ENCODE assay signal across 8 mouse cellular contexts in genomic region chr19:24900581-24901220, GRCm38 (mm10). TPM values are rescaled to one million over a fixed set of nuclear protein-coding genes. Genes with fewer than 3 reads are reported as not detected.
DNase-seq lines count a peak whose midpoint lies in the region; ATAC-seq and TF ChIP-seq lines count a peak whose summit lies in the region.

Foxd4 (minus strand) TSS chr19:24901197.

- no peaks in the 10 kb centered on the region for H3K36me3 ChIP-seq in liver, embryonic 13.5 days
- H3K36me3 ChIP-seq in stomach, postnatal 0 days (ENCODE audit: control insufficient read depth, insufficient read depth, low read length), result no peaks in the 10 kb centered on the region

- H3K4me2 ChIP-seq in liver, embryonic 13.5 days, result peak within 1 kb of the TSS; percentile 53
- H3K4me2 ChIP-seq in stomach, postnatal 0 days (replicated peaks; ENCODE audit: low read depth), result peak within 1 kb of the TSS; percentile 44

- no peaks in the 10 kb centered on the region for H3K9me3 ChIP-seq in liver, embryonic 13.5 days (replicated peaks)
- H3K9me3 ChIP-seq in stomach, postnatal 0 days (ENCODE audit: control insufficient read depth, low read length), result no peaks in the 10 kb centered on the region

- WGBS in liver, embryonic 13.5 days (ENCODE audit: insufficient replicate concordance), result 3% methylated on average over 27 of the region's 27 CpGs
- WGBS in stomach, postnatal 0 days, result 1% methylated on average over 25 of the region's 27 CpGs

- no peak within 1 kb of the TSS for H3K9ac ChIP-seq in liver, embryonic 13.5 days
- no peak within 1 kb of the TSS for H3K9ac ChIP-seq in stomach, postnatal 0 days (ENCODE audit: low read length)

- no peak for ATAC-seq in liver, embryonic 13.5 days (ENCODE audit: low read depth)
- no peak for ATAC-seq in stomach, postnatal 0 days (ENCODE audit: low FRiP score, low TSS enrichment)
- no peak for ATAC-seq in megakaryocyte-erythroid progenitor cell, adult 5-6 weeks (replicated peaks; ENCODE audit: low FRiP score, low TSS enrichment, poor library complexity, severe bottlenecking)

- H3K27ac ChIP-seq in liver, embryonic 13.5 days, result no peak within 1 kb of the TSS
- H3K27ac ChIP-seq in stomach, postnatal 0 days (replicated peaks), result no peak within 1 kb of the TSS

- TF ChIP-seq CTCF in stomach, postnatal 0 days (IDR thresholded peaks at IDR 0.05; ENCODE audit: low read depth), result no peak

- H3K27me3 ChIP-seq in liver, embryonic 13.5 days, result peaks cover 87% of the 10 kb centered on the region
- H3K27me3 ChIP-seq in stomach, postnatal 0 days (ENCODE audit: control insufficient read depth, insufficient read depth, low read length), result peaks cover 26% of the 10 kb centered on the region

- H3K4me3 ChIP-seq in liver, embryonic 13.5 days (replicated peaks), result peak within 1 kb of the TSS; percentile 37
- peak within 1 kb of the TSS; percentile 25 for H3K4me3 ChIP-seq in stomach, postnatal 0 days (ENCODE audit: low read depth, low read length)

- no peak for TF ChIP-seq EP300 in stomach, postnatal 0 days (optimal IDR thresholded peaks at IDR 0.05)

- peak; percentile 12 for DNase-seq in embryo, embryonic 10 days (ENCODE audit: low spot score)
- DNase-seq in embryo, embryonic 9.5 days (ENCODE audit: extremely low spot score), result no peak
- DNase-seq in retina, postnatal 1 day, result peak; percentile 34
- no peak for DNase-seq in retina, embryonic 14.5 days (ENCODE audit: low spot score)
- DNase-seq in liver, embryonic 13.5 days, result no peak
- DNase-seq in stomach, postnatal 0 days (ENCODE audit: low spot score), result peak; percentile 13
- DNase-seq in cerebellum, adult 18-20 months, result no peak

- peaks cover 8% of the 10 kb centered on the region; the same call in 1 of the 2 replicates for H3K4me1 ChIP-seq in liver, embryonic 13.5 days (replicated peaks)
- no peaks in the 10 kb centered on the region for H3K4me1 ChIP-seq in stomach, postnatal 0 days (replicated peaks; ENCODE audit: control insufficient read depth, insufficient read depth)

RNA-seq across cellular contexts. Expression of gene Foxd4, which starts in this region (rescaled TPM):
- not detected in 2 replicates for polyA plus RNA-seq in liver, embryonic 13.5 days (2015; fragmentation: Nextera tagmentation; extraction: Ambion mirVana)
- polyA plus RNA-seq in stomach, postnatal 0 days (2015; fragmentation: Nextera tagmentation; extraction: Ambion mirVana), result 0.08 TPM in 1 of 2 replicates, not detected in the other
- total RNA-seq in megakaryocyte-erythroid progenitor cell, adult 5-6 weeks (2014; fragmentation: Nextera tagmentation), result not detected in 2 replicates
- total RNA-seq in megakaryocyte-erythroid progenitor cell, adult 5-6 weeks (2017), result not detected in 2 replicates

Comparison
In these comparisons a context has a peak if more than half of its experiments do, and no peak if none do; other contexts are left out.
1. DNase-seq: peak in embryo, embryonic 10 days (single experiment) and retina, postnatal 1 day (single experiment); none in embryo, embryonic 9.5 days (single experiment), retina, embryonic 14.5 days (single experiment), liver, embryonic 13.5 days (single experiment) and cerebellum, adult 18-20 months (0 of 2).
2. Peak in DNase-seq, H3K4me3 ChIP-seq and H3K4me2 ChIP-seq in stomach, postnatal 0 days; RNA of the gene not detected or under 1 TPM.